Mouse (Mus musculus): Measurements from ENCODE around the gene Uts2. TPM values are rescaled to one million over a fixed set of nuclear protein-coding genes. Genes with fewer than 3 reads are reported as not detected.
A peak's percentile ranks its signal among the peaks of the same experiment; 100 is the strongest.

Gene Uts2
- total and polyA plus RNA-seq, 3 experiments: not detected

DNA sequence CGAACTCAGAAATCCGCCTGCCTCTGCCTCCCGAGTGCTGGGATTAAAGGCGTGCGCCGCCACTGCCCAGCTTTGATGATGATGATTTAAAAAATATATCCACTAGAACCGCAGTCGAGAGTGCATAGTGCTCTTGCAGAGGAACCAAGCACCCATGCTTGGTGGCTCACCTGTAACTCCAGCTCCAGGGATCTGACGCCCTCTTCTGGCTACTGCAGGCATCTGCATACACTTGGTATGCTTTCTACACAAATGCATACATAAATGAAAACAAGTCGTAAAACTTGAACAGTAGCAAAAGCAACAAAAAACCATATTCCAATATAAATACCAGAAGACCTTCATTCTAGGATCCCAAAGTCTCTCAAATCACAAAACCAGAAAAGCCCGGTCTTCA lies 31.3 kb upstream of the Uts2 start:
- Histone ChIP-seq H3K36me3 (ENCODE audit: control insufficient read depth in 1 of 2, insufficient read depth in 2 of 2, low read length in 2 of 2) (no peaks in the 10 kb centered on the region), H3K9ac (ENCODE audit: control insufficient read depth, low read depth, low read length, poor library complexity, severe bottlenecking) (no peak overlapping the region), H3K4me1 (ENCODE audit: control insufficient read depth in 1 of 2, insufficient read depth in 2 of 2, low read length in 2 of 2) (no peaks in the 10 kb centered on the region), H3K27me3 (ENCODE audit: control insufficient read depth in 1 of 2, insufficient read depth in 2 of 2, low read length in 2 of 2) (no peaks in the 10 kb centered on the region; a peak in 1 of 4 replicates), H3K9me3 (replicated peaks; ENCODE audit: insufficient read depth, low read length) (no peaks in the 10 kb centered on the region), H3K27ac (ENCODE audit: control insufficient read depth, low read depth, low read length) (no peak overlapping the region), H3K79me2 (ENCODE audit: control insufficient read depth, insufficient read depth, low read length, poor library complexity) (no peaks in the 10 kb centered on the region), H3K4me3 (ENCODE audit: control insufficient read depth in 1 of 2, insufficient read depth in 1 of 2, low read depth in 2 of 2, low read length in 2 of 2) (no peak overlapping the region)
- peak; percentile 20 for DNase-seq (ENCODE audit: low read depth, low spot score)
- TF ChIP-seq ETS1 (IDR thresholded peaks at IDR 0.05; ENCODE audit: low read depth, low read length) (no peak), CTCF (IDR thresholded peaks at IDR 0.05 in 2 of 3, conservative IDR thresholded peaks at IDR 0.05 in 1 of 3; ENCODE audit: control insufficient read depth in 1 of 3, insufficient read depth in 1 of 3, low read depth in 2 of 3, low read length in 3 of 3, poor library complexity in 1 of 3, severe bottlenecking in 1 of 3) (peak in 2 of 3 experiments; percentile 44 to 47; a peak in 5 of 6 replicates)

DNA sequence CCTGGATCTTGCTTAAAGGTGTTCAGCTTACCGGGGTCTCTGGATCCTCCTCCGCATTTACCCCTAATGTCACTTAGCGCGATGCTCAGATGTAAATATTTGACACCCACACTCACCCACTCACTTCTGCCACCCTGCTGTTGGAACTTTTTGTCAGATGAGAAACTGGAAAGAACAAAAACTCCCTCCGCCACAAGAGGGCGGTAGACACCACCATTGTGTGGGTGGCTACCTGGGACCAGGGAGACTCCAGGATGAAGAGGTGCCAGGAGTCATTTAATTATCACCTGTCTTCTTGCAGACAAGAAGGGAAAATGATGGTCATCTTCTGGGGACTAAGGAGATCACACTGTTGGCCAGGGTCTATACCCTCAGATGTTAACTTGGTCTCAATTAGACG lies 30.3 kb upstream of the Uts2 start:
- peak; percentile 64 for DNase-seq (ENCODE audit: low read depth, low spot score)

DNA sequence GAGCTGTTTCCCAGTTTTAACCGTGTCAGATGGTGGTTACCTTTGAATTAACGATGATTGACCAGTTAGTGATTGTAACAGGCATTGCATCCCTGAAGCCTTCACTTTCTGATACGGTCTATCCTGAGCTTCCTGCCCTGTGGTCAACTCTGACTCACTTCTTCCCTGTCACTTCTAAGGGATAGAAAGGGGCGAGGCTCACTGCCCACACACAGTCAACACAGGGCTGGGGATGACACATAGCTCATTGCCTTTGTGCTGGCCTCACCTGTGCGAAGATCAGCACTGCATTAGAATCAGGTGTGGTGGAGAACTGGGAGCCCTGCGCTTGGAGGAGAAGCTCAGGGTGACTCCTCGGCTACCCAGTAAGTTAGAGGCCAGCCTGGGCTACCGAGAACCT lies 27.9 kb upstream of the Uts2 start:
- Histone ChIP-seq H3K9me3 (replicated peaks; ENCODE audit: insufficient read depth, low read length) (no peaks in the 10 kb centered on the region), H3K4me3 (ENCODE audit: control insufficient read depth in 1 of 2, insufficient read depth in 1 of 2, low read depth in 2 of 2, low read length in 2 of 2) (no peak overlapping the region), H3K27me3 (ENCODE audit: control insufficient read depth in 1 of 2, insufficient read depth in 2 of 2, low read length in 2 of 2) (no peaks in the 10 kb centered on the region), H3K36me3 (ENCODE audit: control insufficient read depth in 1 of 2, insufficient read depth in 2 of 2, low read length in 2 of 2) (no peaks in the 10 kb centered on the region), H3K79me2 (ENCODE audit: control insufficient read depth, insufficient read depth, low read length, poor library complexity) (no peaks in the 10 kb centered on the region), H3K4me1 (ENCODE audit: control insufficient read depth in 1 of 2, insufficient read depth in 2 of 2, low read length in 2 of 2) (no peaks in the 10 kb centered on the region), H3K27ac (ENCODE audit: control insufficient read depth, low read depth, low read length) (no peak overlapping the region), H3K9ac (ENCODE audit: control insufficient read depth, low read depth, low read length, poor library complexity, severe bottlenecking) (no peak overlapping the region)
- no peak for DNase-seq (ENCODE audit: low read depth, low spot score)
- no peak for TF ChIP-seq MAX (IDR thresholded peaks at IDR 0.05; ENCODE audit: low read length)
- no peak for TF ChIP-seq ZC3H11A (IDR thresholded peaks at IDR 0.05; ENCODE audit: low read depth, low read length)
- TF ChIP-seq TAL1 (IDR thresholded peaks at IDR 0.05; ENCODE audit: low read length): no peak
- no peak for TF ChIP-seq MYC (IDR thresholded peaks at IDR 0.05; ENCODE audit: low read depth, low read length)
- no peak for TF ChIP-seq USF1 (IDR thresholded peaks at IDR 0.05; ENCODE audit: low read depth, low read length)
- no peak for TF ChIP-seq JUND (IDR thresholded peaks at IDR 0.05; ENCODE audit: low read depth, low read length)
- no peak for TF ChIP-seq GATA1 (IDR thresholded peaks at IDR 0.05; ENCODE audit: low read depth, low read length)
- no peak for TF ChIP-seq HCFC1 (IDR thresholded peaks at IDR 0.05; ENCODE audit: low read depth, low read length)
- no peak for TF ChIP-seq NELFE (IDR thresholded peaks at IDR 0.05; ENCODE audit: low read depth, low read length)
- no peak for TF ChIP-seq TCF12 (IDR thresholded peaks at IDR 0.05; ENCODE audit: low read depth, low read length)
- no peak for TF ChIP-seq SMC3 (IDR thresholded peaks at IDR 0.05; ENCODE audit: low read depth, low read length)
- no peak for TF ChIP-seq CHD1 (IDR thresholded peaks at IDR 0.05; ENCODE audit: low read depth, low read length)
- TF ChIP-seq E2F4 (IDR thresholded peaks at IDR 0.05; ENCODE audit: borderline replicate concordance, low read depth, low read length): no peak
- no peak for TF ChIP-seq NRF1 (IDR thresholded peaks at IDR 0.05; ENCODE audit: insufficient read depth, low read depth, low read length, poor library complexity, severe bottlenecking)
- TF ChIP-seq ZMIZ1 (IDR thresholded peaks at IDR 0.05; ENCODE audit: low read depth, low read length): no peak
- TF ChIP-seq SIN3A (IDR thresholded peaks at IDR 0.05; ENCODE audit: low read length): no peak
- no peak for TF ChIP-seq UBTF (IDR thresholded peaks at IDR 0.05; ENCODE audit: borderline replicate concordance, insufficient read depth, low read depth, low read length)
- TF ChIP-seq USF2 (IDR thresholded peaks at IDR 0.05; ENCODE audit: borderline replicate concordance in 1 of 2, insufficient read depth in 1 of 2, low read depth in 1 of 2, low read length in 2 of 2): no peak

More for the DNA sequence above, 30.3 kb upstream of the Uts2 start:
- Histone ChIP-seq H3K27ac (ENCODE audit: control insufficient read depth, low read depth, low read length) (no peak overlapping the region), H3K9ac (ENCODE audit: control insufficient read depth, low read depth, low read length, poor library complexity, severe bottlenecking) (no peak overlapping the region), H3K4me1 (ENCODE audit: control insufficient read depth in 1 of 2, insufficient read depth in 2 of 2, low read length in 2 of 2) (no peaks in the 10 kb centered on the region), H3K36me3 (ENCODE audit: control insufficient read depth in 1 of 2, insufficient read depth in 2 of 2, low read length in 2 of 2) (no peaks in the 10 kb centered on the region), H3K9me3 (replicated peaks; ENCODE audit: insufficient read depth, low read length) (no peaks in the 10 kb centered on the region), H3K27me3 (ENCODE audit: control insufficient read depth in 1 of 2, insufficient read depth in 2 of 2, low read length in 2 of 2) (no peaks in the 10 kb centered on the region), H3K79me2 (ENCODE audit: control insufficient read depth, insufficient read depth, low read length, poor library complexity) (no peaks in the 10 kb centered on the region), H3K4me3 (ENCODE audit: control insufficient read depth in 1 of 2, insufficient read depth in 1 of 2, low read depth in 2 of 2, low read length in 2 of 2) (no peak overlapping the region)
- TF ChIP-seq GATA1 (IDR thresholded peaks at IDR 0.05; ENCODE audit: low read depth, low read length) (no peak), ETS1 (IDR thresholded peaks at IDR 0.05; ENCODE audit: low read depth, low read length) (no peak), POLR2AphosphoS2 (IDR thresholded peaks at IDR 0.05; ENCODE audit: low read length) (no peak), TAL1 (IDR thresholded peaks at IDR 0.05; ENCODE audit: low read length) (no peak), ZMIZ1 (IDR thresholded peaks at IDR 0.05; ENCODE audit: low read depth, low read length) (no peak), JUND (IDR thresholded peaks at IDR 0.05; ENCODE audit: low read depth, low read length) (no peak), BHLHE40 (IDR thresholded peaks at IDR 0.05; ENCODE audit: borderline replicate concordance, low read depth, low read length) (no peak), TCF12 (IDR thresholded peaks at IDR 0.05; ENCODE audit: low read depth, low read length) (no peak), RAD21 (IDR thresholded peaks at IDR 0.05; ENCODE audit: low read depth, low read length) (peak; percentile 46), SMC3 (IDR thresholded peaks at IDR 0.05; ENCODE audit: low read depth, low read length) (peak; percentile 19; the same call in 1 of the 2 replicates), MAFK (IDR thresholded peaks at IDR 0.05; ENCODE audit: borderline replicate concordance, low read depth, low read length) (no peak), CTCF (IDR thresholded peaks at IDR 0.05 in 2 of 3, conservative IDR thresholded peaks at IDR 0.05 in 1 of 3; ENCODE audit: control insufficient read depth in 1 of 3, insufficient read depth in 1 of 3, low read depth in 2 of 3, low read length in 3 of 3, poor library complexity in 1 of 3, severe bottlenecking in 1 of 3) (peak; percentile 66 to 82 (median 73)), NELFE (IDR thresholded peaks at IDR 0.05; ENCODE audit: low read depth, low read length) (no peak), CHD1 (IDR thresholded peaks at IDR 0.05; ENCODE audit: low read depth, low read length) (no peak), MAZ (IDR thresholded peaks at IDR 0.05; ENCODE audit: low read depth, low read length) (no peak), ZKSCAN1 (IDR thresholded peaks at IDR 0.05; ENCODE audit: low read depth, low read length) (no peak), POLR2A (IDR thresholded peaks at IDR 0.05; ENCODE audit: control insufficient read depth in 1 of 2, insufficient read depth in 1 of 2, low read depth in 1 of 2, low read length in 2 of 2, poor library complexity in 1 of 2) (no peak)
